Mouse (Mus musculus): ENCODE data around the gene Ubald2. TPM values are rescaled to one million over a fixed set of nuclear protein-coding genes. Genes with fewer than 3 reads are reported as not detected.

Gene Ubald2
- polyA plus RNA-seq, 1 experiment from 2014 or later: 60.6 TPM

Other genes starting within 250 kb of the Ubald2 start
- gene Ten1, start 235.2 kb upstream of the Ubald2 start, polyA plus RNA-seq (2014; fragmentation: Nextera tagmentation; extraction: Ambion mirVana): 74.0 and 76.4 TPM in 2 replicates
- 29.3 and 32.3 TPM in 2 replicates for gene Acox1, start 235.0 kb upstream of the Ubald2 start, polyA plus RNA-seq (2014; fragmentation: Nextera tagmentation; extraction: Ambion mirVana)
- 0.26 and 0.31 TPM in 2 replicates for gene Evpl, start 196.0 kb upstream of the Ubald2 start, polyA plus RNA-seq (2014; fragmentation: Nextera tagmentation; extraction: Ambion mirVana)
- gene Srp68, start 159.9 kb upstream of the Ubald2 start, polyA plus RNA-seq (2014; fragmentation: Nextera tagmentation; extraction: Ambion mirVana): 61.5 and 61.9 TPM in 2 replicates
- 0.16 TPM in 1 of 2 replicates, not detected in the other for gene Galr2, start 153.2 kb upstream of the Ubald2 start, polyA plus RNA-seq (2014; fragmentation: Nextera tagmentation; extraction: Ambion mirVana)
- gene Exoc7, start 126.9 kb upstream of the Ubald2 start, polyA plus RNA-seq (2014; fragmentation: Nextera tagmentation; extraction: Ambion mirVana): 42.5 and 46.6 TPM in 2 replicates
- gene Foxj1, start 98.7 kb upstream of the Ubald2 start, polyA plus RNA-seq (2014; fragmentation: Nextera tagmentation; extraction: Ambion mirVana): 0.07 TPM in 1 of 2 replicates, not detected in the other
- 8.6 and 9.2 TPM in 2 replicates for gene Rnf157, start 21.1 kb upstream of the Ubald2 start, polyA plus RNA-seq (2014; fragmentation: Nextera tagmentation; extraction: Ambion mirVana)
- 0.31 TPM in 1 of 2 replicates, not detected in the other for gene Qrich2, start 32.1 kb downstream of the Ubald2 start, polyA plus RNA-seq (2014; fragmentation: Nextera tagmentation; extraction: Ambion mirVana)
- gene Prpsap1, start 60.1 kb downstream of the Ubald2 start, polyA plus RNA-seq (2014; fragmentation: Nextera tagmentation; extraction: Ambion mirVana): 96.5 and 101 TPM in 2 replicates
- 2.1 and 3.0 TPM in 2 replicates for gene Sphk1, start 96.8 kb downstream of the Ubald2 start, polyA plus RNA-seq (2014; fragmentation: Nextera tagmentation; extraction: Ambion mirVana)
- 14.7 and 17.1 TPM in 2 replicates for gene Ube2o, start 147.4 kb downstream of the Ubald2 start, polyA plus RNA-seq (2014; fragmentation: Nextera tagmentation; extraction: Ambion mirVana)
- gene Aanat, start 152.3 kb downstream of the Ubald2 start, polyA plus RNA-seq (2014; fragmentation: Nextera tagmentation; extraction: Ambion mirVana): not detected in 2 replicates
- gene Rhbdf2, start 192.9 kb downstream of the Ubald2 start, polyA plus RNA-seq (2014; fragmentation: Nextera tagmentation; extraction: Ambion mirVana): 5.0 and 6.0 TPM in 2 replicates
- 0.35 and 0.92 TPM in 2 replicates for gene Prcd, start 219.4 kb downstream of the Ubald2 start, polyA plus RNA-seq (2014; fragmentation: Nextera tagmentation; extraction: Ambion mirVana)
- gene Cygb, start 220.2 kb downstream of the Ubald2 start, polyA plus RNA-seq (2014; fragmentation: Nextera tagmentation; extraction: Ambion mirVana): 1.1 and 1.2 TPM in 2 replicates

All from heart, embryonic 11.5 days (tissue).